Mouse (Mus musculus) CD8-positive naive resting alpha-beta T cell, adult 2 months (primary cell): Measurements from ENCODE around the gene Bpifb6.

Experiments used
- DNase-seq, 2 experiments: peaks; one replicate each; pipeline ENCODE4 v3.0.0; 2022; ENCODE audit warnings: low read depth in 2 of 2, low spot score in 2 of 2

The Bpifb6 gene

DNA sequence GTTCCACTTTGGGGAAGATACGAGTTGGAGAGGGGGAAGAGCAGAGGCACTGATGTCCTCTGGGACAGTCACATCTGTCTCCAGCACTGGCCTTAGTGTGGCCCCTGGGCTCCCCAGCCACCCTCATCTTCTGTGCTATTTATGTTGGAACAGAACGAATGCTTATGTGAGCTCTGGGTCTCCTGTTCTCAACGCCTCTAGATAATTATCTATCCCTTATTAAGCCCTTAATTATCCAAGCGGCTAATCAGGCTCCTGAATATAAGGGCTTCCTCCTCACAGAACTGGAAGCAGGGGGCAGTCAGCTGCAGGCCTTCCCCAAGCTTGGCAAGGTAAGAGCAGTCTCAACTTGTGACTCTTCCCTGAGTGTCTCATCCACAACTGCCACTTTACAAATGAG is at the start of gene Bpifb6:
TSS of gene Bpifb6 (plus strand) at position 301 of the 400 bp plus-strand sequence.
- DNase-seq, result no peak

DNA sequence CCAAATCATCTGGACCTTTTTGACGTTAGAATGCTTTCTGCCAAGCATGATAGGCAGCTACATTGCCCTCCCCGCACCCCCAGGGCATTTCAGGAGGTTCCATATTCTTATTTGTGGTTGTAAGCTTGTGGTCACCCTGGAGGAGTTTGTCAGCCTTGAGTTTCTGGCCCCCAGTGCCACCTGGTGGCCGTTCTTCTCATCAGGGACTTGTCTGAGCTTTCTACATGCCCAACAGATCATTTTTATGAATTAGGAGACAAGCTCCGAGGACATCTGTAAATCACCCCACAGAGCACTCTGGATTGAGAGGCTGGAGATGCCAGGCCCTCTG is 49.2 kb upstream of the Bpifb6 start:
- DNase-seq, result peak in 1 of 2 experiments; percentile 14

DNA sequence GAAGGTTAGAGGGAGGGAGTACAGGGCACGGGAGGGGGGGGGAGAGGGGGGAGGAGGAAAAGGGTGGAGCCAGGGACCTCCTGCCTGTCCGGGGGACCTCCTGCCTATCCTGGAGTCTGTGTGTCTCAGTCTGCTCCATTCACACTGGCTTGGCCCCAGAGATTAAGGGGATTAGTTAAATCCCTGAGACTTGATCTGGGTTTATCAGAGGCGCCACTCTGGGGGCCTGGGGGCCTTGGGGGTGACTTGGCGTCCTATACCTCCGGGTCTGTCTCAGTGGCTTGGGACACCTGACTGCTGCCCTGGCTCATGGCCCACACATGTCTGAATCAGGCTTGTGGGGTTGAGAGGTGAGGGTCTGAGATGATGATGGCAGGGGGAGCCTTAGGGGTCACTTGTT is 46.6 kb upstream of the Bpifb6 start:
- no peak for DNase-seq

DNA sequence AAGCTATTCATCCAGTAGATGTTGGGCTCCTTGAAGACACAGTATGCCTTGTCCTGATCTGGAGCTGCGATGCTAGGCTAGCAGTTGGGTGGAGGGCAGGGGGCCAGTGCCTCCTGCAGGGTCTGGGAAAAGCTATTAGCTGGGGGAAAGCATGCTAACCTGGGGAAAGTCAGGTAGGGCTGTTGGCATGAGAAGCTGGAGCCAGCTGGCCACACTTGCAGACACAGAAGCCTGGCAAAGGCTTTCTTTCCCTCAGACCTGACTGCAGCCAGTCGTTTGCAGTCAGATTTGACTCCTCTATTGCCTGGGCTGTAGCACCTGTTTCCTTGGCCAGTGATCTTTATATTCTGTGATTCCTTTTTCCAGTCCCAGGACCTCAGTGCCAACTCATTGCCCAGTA is 40.6 kb upstream of the Bpifb6 start:
- DNase-seq, result no peak

DNA sequence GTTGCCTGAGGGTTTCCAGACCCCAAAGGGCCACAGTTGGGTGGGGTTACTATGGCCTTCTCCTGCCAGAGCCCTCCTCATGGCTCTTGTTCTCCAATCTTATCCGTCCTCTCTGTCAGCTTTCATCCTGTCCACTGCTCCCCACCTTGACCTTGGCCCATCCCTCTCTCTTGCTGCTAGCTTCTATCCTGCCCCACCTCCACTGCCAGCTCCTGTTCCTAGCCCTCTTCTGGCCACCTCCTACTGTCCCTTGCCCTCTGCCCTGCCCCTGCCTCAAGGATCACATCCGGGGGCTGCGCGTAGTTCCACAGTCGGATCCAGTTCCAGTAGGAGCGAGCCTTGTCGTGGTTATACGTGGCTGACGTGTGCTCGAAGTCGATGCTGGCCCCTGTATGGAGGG is 39.9 kb upstream of the Bpifb6 start:
- DNase-seq, result no peak

DNA sequence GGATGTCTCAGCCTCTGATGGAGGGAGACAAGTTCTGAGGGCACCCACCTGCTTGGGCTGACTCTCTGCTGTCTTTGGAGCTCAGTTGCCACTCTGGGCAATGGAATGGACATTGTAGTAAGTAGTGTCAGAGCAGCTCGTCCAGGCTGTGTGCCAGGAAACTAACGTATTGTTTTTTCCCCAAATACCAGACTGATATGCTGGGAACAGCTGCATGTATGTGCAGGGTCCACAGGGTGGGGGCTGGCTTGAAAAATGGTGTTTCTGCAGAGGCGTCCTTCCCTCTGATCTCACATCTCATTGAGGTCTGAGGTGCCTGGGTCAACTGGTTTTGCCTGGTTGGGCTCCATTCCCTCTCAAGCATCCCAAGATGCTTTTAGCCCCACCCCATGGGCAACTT is 39.5 kb upstream of the Bpifb6 start:
- DNase-seq, result no peak

DNA sequence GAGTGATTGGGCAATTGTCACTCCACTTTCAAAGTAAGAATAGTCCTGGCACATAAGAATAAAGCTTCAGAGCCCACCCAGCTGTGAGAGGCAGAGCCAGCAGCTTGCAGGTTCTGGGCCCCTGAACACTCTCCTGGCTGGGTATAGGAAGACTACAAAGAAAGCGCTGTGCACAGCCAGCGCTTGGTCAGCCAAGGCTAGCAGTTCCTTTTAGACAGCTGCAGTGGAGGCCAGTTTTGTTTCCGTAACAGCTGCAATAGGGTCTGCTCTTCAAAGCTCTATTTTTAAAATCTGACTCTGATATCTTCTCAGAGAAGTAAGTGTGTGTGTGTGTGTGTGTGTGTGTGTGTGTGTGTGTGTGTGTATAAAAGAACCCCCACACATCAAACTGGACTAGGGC is 38.2 kb upstream of the Bpifb6 start:
- DNase-seq, result no peak

DNA sequence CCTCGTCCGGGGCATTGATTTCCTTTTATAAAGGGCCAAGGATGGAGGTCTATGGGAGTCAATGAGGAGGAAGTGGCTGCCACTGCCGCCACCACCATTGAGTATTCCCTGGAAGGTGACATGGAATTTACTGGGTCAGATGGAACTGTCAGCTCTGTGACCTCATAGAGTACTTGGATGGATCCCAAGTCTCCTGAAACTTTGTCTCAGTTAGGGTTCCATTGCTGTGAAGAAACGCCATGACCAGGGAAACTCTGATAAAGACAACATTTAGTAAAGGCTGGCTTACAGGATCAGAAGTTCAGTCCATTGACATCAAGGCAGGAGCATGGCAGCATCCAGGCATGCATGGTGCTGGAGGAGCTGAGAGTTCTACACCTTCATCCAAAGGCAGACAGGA is 29.2 kb upstream of the Bpifb6 start, which contains the start of gene Sun5:
TSS of gene Sun5 (minus strand) at position 101 of the 400 bp plus-strand sequence.
- no peak for DNase-seq

DNA sequence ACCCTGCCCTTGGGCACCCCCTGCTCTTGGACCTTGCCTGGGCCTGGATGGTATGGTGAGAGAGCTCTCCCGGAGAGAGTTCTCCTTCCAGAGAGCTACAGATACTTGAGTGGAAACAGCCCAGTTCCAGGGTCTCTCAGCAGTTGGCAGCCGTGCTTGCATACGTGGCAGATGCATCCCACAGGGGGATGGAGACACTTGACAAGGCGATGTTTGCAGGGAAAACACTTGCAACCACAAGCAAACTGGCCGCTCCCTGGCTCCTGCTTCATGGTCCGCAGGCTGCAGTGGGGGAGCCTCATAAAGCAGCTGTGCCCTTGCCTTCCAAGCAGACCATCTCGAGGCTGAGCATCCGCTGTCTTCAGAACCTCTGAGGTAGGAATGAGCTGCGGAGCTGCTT is 25.4 kb upstream of the Bpifb6 start, which contains the start of gene Bpifb2:
TSS of gene Bpifb2 (plus strand) at position 301 of the 400 bp plus-strand sequence.
- no peak for DNase-seq

DNA sequence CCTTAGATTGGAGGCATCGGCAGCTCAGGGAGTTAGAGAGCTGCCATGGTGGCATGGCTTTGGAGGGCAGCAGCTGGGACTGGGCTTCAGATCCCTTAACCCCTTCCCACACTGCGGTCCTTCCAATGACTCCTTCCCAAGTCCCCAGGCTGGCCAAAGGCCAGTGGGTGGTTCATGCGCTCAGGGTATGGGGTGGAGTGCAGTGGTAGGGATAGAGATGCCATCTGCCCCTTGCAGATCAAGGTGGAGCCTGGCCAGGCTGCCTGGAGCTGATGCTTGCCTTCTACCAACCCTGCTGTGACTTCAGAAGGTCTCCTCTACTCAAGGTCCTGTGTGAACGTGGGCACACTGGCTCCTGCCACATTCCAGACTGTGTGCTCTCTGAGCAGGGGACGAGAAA is 1.1 kb upstream of the Bpifb6 start:
- DNase-seq, result no peak

DNA sequence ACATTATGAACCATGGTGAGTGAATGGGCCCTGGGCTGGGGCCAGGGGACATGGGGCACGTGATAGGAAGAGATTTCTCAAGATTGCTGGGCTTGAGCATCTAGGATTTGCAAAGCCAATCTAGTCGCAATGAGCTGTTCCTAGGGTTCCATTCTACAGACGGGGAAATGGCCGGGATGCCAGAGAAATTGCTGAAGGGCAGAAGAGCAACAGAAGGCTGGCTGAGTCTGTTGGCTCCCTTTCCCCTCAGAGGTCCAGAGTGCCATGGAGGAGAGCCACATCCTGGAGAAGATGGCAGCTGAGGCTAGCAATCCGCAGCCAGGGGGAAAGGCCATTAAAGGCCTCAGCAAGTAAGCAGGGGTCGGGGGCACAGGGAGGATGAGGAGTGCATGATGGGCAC is 2.5 kb downstream of the Bpifb6 start:
- DNase-seq, result no peak

DNA sequence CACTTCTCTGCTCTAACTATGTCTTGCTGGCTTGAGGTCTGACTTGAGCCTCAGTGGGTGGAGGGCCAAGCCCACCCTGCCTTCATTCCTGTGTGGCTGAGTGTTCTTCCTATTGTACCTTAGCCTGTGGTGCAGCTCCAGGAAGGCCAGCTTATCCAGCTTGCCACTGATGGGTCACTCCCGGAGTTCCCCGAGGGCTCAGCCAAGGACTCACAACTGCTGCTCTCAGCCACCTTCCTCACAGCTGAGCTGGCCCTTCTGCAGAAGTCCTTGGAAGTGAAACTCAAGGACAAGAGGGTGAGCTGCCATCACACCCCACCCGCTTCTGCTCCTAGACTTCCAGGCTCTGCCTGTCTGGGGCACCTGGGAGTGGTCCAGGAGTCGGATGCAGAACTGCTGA is 6.4 kb downstream of the Bpifb6 start:
- DNase-seq, result no peak

DNA sequence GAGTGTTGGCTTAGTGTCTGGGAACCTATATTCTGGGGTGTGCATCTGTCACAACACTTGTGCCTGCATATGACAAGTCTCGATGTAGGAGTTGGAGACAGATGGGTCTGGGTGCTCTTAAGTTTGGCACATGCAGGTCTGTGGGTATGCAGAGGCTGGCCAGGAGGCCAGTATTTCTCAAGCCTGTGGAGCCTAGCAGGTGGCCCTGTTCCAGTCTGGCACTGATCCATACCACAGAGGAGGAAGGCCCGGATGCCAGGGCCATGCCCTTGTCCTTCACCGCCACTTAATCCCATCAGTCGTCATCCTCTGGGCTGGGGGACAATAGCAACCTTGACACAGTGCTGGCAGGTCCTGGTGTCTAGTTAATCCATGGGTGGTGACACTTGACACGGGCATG is 14.0 kb downstream of the Bpifb6 start:
- DNase-seq, result no peak

DNA sequence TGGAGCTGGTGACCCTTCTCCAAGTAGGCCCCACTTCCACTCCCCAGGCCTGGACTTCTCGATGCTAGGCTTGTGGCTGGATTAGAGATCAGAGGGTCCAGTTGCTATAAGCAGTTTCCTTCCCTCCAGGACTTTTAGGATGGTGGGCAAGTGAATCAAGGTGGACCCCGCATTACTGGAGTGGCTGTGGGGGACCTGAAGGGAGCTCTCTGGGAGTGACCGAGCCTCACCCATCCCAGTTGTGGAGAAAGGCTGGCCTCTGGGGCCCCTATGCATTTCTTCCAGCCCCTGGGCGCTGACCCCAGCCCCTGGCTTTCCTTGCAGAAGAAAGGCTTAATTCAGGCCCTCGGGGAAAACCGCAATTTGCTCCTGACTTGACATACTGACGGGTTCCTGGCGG is 17.7 kb downstream of the Bpifb6 start, which contains the start of gene Bpifb3:
TSS of gene Bpifb3 (plus strand) at position 301 of the 400 bp plus-strand sequence.
- DNase-seq, result no peak

DNA sequence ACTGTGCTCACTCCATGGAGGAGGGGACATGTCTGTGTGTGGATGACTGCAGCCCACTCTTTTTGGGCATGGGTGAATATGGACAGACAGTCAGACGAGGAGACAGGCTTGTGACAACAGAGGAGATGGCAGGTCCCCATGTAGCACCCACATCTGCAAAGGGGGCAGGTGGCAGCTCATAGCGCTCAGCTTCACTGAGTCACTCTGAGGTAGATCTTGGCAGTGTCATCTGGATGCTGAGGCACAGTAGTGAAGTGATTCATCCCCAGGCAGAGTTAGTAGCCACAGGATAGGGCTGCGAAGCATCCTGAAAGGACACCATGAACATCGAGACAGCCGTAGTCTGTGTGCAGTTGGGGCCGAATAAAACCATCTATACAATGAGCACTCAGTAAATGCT is 21.1 kb downstream of the Bpifb6 start:
- no peak for DNase-seq

DNA sequence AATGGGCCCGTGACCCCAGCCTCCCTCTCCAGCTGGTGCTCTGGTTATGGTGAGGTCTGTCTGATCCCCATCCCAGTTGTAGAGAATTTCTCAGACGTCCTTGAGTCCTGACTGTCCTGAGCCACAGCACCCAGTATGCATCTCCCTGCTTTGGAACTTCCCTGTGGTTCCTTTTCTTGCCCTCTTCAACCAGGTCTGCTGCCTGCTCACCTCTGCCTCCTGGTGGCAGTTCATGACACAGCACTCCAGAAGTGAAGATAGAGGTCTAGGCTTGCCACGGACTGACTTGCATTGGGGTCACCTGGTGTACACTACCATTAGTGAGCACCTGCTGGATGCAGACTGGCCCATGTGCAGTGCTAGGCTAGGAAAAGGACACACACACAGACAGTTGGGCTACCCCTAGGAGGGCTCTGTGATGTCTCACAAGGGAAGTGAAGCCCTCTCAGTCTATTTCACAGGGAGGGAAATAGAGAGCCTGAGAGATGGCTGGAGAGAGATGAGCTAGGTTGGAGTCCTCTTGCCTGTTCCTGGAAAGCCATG is 29.8 kb downstream of the Bpifb6 start:
- no peak for DNase-seq

DNA sequence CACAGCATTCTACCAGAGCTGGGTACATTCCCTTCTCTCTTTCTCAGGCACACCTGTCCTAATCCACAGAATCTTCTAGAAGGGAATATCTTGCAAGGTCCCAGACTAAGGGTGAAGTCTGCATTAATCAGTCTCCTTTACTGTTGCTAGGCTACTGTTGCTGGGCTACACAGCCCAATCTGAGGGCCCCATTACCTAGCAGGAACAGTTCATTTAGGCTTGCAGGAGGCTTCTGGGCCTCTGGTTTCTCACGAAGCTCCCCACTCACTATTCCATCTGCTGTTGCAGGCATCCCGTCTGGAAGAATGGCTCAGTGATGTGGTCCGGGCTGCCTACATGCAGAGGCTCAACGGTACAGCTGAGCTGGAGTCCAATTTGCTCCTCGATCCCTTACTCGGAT is 30.9 kb downstream of the Bpifb6 start:
- DNase-seq, result no peak

DNA sequence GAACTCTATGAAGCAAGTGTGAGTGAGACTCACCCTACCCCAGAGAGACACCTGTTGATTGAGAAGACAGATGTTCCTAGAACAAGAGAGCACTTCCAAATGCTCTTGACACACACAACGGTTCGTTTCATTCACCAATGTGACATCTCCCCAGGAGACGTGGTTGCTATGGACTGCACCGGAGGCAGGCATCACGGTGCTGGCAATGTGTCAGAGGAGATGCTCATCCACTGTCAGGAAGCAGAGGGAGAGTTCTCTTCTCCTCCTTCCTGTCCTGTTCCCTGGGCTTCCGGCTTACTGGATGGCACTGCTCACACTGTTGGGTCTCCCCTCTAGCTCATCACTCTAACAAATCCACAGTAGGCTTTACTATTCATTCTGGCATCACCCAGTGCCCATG is 33.1 kb downstream of the Bpifb6 start:
- no peak for DNase-seq

DNA sequence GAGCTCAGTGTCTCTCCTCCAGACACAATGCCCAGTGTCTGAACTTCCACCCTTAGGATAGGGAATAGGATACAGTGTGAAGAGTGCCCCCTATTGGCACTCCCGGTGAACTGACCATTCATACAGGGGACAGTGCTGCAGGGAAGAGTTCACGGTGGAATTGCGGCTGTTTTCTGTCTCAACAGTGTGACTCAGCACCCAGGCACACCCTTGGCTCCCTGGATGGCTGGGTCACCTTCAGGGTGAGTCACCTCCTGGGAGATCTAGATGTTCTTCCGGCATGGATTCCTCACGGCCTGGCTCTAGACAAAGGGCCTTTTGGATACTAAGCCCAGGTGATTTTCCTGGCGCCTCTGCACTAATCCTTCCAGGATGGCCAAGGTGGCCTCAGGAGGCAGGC is 35.2 kb downstream of the Bpifb6 start:
- DNase-seq, result no peak

DNA sequence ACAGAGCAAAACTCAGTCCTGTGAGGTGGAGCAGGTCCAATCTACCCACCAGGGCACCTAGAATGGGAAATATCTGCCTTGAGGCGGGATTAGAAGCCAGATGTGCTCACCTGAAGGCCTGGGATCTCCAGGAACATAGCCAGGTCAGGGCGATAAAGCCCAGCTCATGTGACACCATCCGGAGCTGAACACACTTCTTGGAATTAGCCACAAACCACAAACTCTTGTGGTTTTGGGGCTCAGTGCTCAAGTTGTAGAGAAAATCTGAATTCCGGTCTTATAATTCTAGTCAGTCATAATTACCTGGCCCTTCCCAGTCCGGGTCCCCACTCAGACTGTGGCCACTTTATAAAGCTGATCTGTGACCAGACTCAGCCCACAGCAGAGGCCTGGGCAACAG is 37.7 kb downstream of the Bpifb6 start, which contains the start of gene Bpifb4:
TSS of gene Bpifb4 (plus strand) at position 370 of the 400 bp plus-strand sequence.
- no peak for DNase-seq

DNA sequence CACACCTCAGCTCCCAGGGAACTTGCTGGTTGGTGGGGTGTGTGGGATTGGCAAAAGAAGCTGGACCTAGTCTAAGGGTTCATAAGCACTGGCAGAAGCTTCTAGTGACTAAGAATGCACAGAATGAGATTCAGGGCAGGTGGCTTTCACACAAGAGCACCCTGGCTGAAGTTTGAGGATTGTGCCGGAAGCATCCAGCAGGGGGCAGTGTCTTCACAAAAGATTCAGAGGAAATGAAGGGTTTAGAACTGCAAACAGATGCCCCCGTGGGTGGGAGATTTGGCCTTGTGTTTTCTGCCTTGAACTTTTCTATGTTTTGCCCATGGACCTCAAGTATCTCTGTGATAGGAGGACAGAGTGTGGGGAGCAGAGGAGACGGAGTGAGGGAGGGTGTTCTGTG is 43.3 kb downstream of the Bpifb6 start:
- DNase-seq, result peak in 1 of 2 experiments; percentile 33

DNA sequence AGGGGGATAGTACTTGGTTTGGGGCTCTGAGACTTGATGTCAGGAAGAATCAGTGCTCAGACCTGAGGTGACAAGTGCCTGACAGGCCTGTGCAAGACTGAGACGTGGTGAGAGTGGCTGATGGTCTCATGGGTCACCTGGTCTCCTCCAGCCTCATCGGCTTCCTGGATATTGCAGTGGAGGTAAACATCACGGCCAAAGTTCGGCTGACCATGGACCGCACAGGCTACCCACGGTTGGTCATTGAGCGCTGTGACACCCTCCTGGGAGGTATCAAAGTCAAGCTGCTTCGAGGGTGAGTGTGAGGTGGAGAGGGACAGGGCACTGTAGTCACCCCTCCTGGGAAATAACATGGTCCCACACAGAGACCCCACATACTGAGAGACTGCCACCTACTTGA is 44.4 kb downstream of the Bpifb6 start:
- no peak for DNase-seq

DNA sequence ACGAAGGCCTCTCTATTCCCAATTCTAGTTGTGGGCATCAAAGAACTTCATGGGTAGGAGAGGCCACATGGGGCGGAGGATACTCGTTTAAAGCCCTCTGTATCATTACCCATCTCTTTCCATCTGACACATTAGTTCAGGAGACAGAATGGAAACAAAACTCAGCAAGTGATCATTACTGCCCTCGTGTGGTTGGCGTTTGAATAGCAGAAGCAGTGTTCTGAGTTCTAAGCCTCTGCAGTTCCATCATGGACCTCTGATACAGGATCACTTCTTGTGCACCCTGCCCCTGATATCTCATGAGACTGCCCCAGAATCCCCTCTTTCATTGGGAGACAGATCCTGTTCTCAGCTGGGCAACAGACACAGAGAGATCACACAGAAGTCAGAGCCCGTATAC is 52.7 kb downstream of the Bpifb6 start:
- DNase-seq, result peak in 1 of 2 experiments; percentile 45

DNA sequence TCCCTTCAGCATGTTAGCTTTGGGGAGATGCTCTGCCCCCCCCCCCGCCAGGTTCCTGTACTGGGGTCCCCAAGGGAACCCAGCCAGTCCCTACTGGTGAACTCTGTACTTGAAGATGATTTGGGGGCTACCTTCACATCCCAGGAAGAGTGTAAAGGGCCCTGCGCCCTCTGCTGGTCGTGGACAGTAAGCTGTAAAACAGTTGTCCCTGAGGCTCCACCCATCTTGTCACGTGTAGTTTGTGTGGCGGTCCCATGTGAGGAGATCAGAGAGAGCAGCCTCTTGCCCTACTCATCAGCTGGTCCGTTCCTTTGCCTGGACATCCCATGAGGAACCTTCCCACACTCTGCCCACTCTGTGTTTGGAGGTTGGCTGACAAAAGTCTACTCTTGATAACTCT is 53.6 kb downstream of the Bpifb6 start:
- DNase-seq, result peak in 1 of 2 experiments; percentile 20
